Mouse (Mus musculus) embryonic fibroblast, embryonic 13.5 days (primary cell): ENCODE measurements around the gene Kmt2e.

Experiments used
- CTCF ChIP-seq: IDR thresholded peaks from 2 replicates; pipeline ENCODE4 v1.5.1; 2011; ENCODE audit warnings: mild to moderate bottlenecking, control low read depth, low read length, moderate library complexity, borderline replicate concordance; ENCODE audit not compliant: insufficient read depth
- POLR2A ChIP-seq: IDR thresholded peaks from 2 replicates; pipeline ENCODE4 v1.6.1; 2011; ENCODE audit warnings: low read depth, mild to moderate bottlenecking, control low read depth, low read length, moderate library complexity

- TF ChIP-seq POLR2A (peak; percentile 90), CTCF (no peak)
Observed at GRCm38 (mm10) chr5:23432708-23433645, 1.3 kb upstream of the Kmt2e start.
